ENCODE assay signal across 8 mouse cellular contexts in genomic region chr9:42187371-42188228, GRCm38 (mm10).
A peak's percentile ranks its signal among the peaks of the same experiment; 100 is the strongest.
DNase-seq lines count a peak whose midpoint lies in the region; ATAC-seq and TF ChIP-seq lines count a peak whose summit lies in the region.
"Had no signal": no experiment of that assay in that cellular context is flagged by ENCODE, and none has a peak within 500 bp of the region (broad histone marks: within the 10 kb centered on the region; RNA-seq: fewer than 3 reads in every experiment).

No protein-coding gene starts in this region.

- H3K9ac ChIP-seq in midbrain, embryonic 15.5 days = no peak overlapping the region
- no peak overlapping the region for H3K9ac ChIP-seq in embryonic facial prominence, embryonic 14.5 days (ENCODE audit: low read depth, low read length)
- no peak overlapping the region for H3K9ac ChIP-seq in lung, postnatal 0 days (replicated peaks; ENCODE audit: low read depth)
- H3K9ac ChIP-seq: neural tube, embryonic 13.5 days had no signal

- no peak for TF ChIP-seq CTCF in lung, postnatal 0 days (IDR thresholded peaks at IDR 0.05)

- no peaks in the 10 kb centered on the region for H3K9me3 ChIP-seq in midbrain, embryonic 15.5 days
- 0 out of 2 replicates have a peak, but pooled peaks cover 2% of the 10 kb centered on the region for H3K9me3 ChIP-seq in midbrain, embryonic 10.5 days (replicated peaks)
- H3K9me3 ChIP-seq in embryonic facial prominence, embryonic 14.5 days (ENCODE audit: control insufficient read depth, low read length) = no peaks in the 10 kb centered on the region
- no peaks in the 10 kb centered on the region for H3K9me3 ChIP-seq in lung, postnatal 0 days (ENCODE audit: low read length)
- H3K9me3 ChIP-seq: neural tube, embryonic 13.5 days had no signal

- DNase-seq in midbrain, embryonic 10.5 days (ENCODE audit: low spot score) = no peak
- peak; percentile 92 for DNase-seq in embryonic facial prominence, embryonic 14.5 days (ENCODE audit: low spot score)
- peak; percentile 15 to 32 for DNase-seq in kidney, postnatal 36 days
- DNase-seq in lung, postnatal 0 days (ENCODE audit: low spot score) = peak; percentile 95
- DNase-seq in adrenal gland, adult 2 months = no peak
- no peak for DNase-seq in liver

- no peaks in the 10 kb centered on the region for H3K36me3 ChIP-seq in midbrain, embryonic 15.5 days (replicated peaks)
- H3K36me3 ChIP-seq in midbrain, embryonic 10.5 days = no peaks in the 10 kb centered on the region
- no peaks in the 10 kb centered on the region for H3K36me3 ChIP-seq in embryonic facial prominence, embryonic 14.5 days (ENCODE audit: control insufficient read depth, insufficient read depth, low read length)
- no peaks in the 10 kb centered on the region for H3K36me3 ChIP-seq in lung, postnatal 0 days (ENCODE audit: insufficient read depth, low read length)
- H3K36me3 ChIP-seq: neural tube, embryonic 13.5 days had no signal

- no peaks in the 10 kb centered on the region for H3K27me3 ChIP-seq in midbrain, embryonic 15.5 days (replicated peaks)
- no peaks in the 10 kb centered on the region for H3K27me3 ChIP-seq in midbrain, embryonic 10.5 days (ENCODE audit: low read depth, poor library complexity, severe bottlenecking)
- H3K27me3 ChIP-seq in embryonic facial prominence, embryonic 14.5 days (replicated peaks; ENCODE audit: control insufficient read depth, insufficient read depth, low read length) = no peaks in the 10 kb centered on the region
- no peaks in the 10 kb centered on the region for H3K27me3 ChIP-seq in lung, postnatal 0 days (replicated peaks; ENCODE audit: insufficient read depth, low read length)
- H3K27me3 ChIP-seq: neural tube, embryonic 13.5 days had no signal

- peak overlapping the region; percentile 14; the same call in 1 of the 2 replicates for H3K27ac ChIP-seq in midbrain, embryonic 15.5 days
- no peak overlapping the region for H3K27ac ChIP-seq in midbrain, embryonic 10.5 days (replicated peaks)
- H3K27ac ChIP-seq in embryonic facial prominence, embryonic 14.5 days (replicated peaks; ENCODE audit: low read depth, low read length) = peak overlapping the region; percentile 74
- H3K27ac ChIP-seq in lung, postnatal 0 days (ENCODE audit: low read length) = peak overlapping the region; percentile 66
- H3K27ac ChIP-seq: neural tube, embryonic 13.5 days had no signal

- 0 out of 2 replicates have a peak, but pooled peaks have one; percentile 64 for ATAC-seq in midbrain, embryonic 15.5 days (replicated peaks)
- ATAC-seq in embryonic facial prominence, embryonic 14.5 days (ENCODE audit: low read depth) = peak; percentile 86
- peak; percentile 90 for ATAC-seq in lung, postnatal 0 days

- H3K4me2 ChIP-seq in midbrain, embryonic 15.5 days = no peak overlapping the region
- H3K4me2 ChIP-seq in embryonic facial prominence, embryonic 14.5 days (ENCODE audit: low read depth, low read length) = no peak overlapping the region
- H3K4me2 ChIP-seq in lung, postnatal 0 days (replicated peaks; ENCODE audit: low read depth, low read length) = no peak overlapping the region
- H3K4me2 ChIP-seq: neural tube, embryonic 13.5 days had no signal

- H3K4me3 ChIP-seq in midbrain, embryonic 15.5 days = no peak overlapping the region
- no peak overlapping the region for H3K4me3 ChIP-seq in midbrain, embryonic 10.5 days
- H3K4me3 ChIP-seq in embryonic facial prominence, embryonic 14.5 days (ENCODE audit: low read depth, low read length) = no peak overlapping the region
- no peak overlapping the region for H3K4me3 ChIP-seq in lung, postnatal 0 days (ENCODE audit: low read depth, low read length)
- H3K4me3 ChIP-seq: neural tube, embryonic 13.5 days had no signal

- H3K4me1 ChIP-seq in midbrain, embryonic 15.5 days = peaks cover 21% of the 10 kb centered on the region
- H3K4me1 ChIP-seq in midbrain, embryonic 10.5 days = peaks cover 19% of the 10 kb centered on the region
- peaks cover 5% of the 10 kb centered on the region for H3K4me1 ChIP-seq in embryonic facial prominence, embryonic 14.5 days (ENCODE audit: control insufficient read depth, insufficient read depth, low read length)
- H3K4me1 ChIP-seq in lung, postnatal 0 days (ENCODE audit: insufficient read depth, low read depth, low read length) = peaks cover 17% of the 10 kb centered on the region

- peak; percentile 77 for TF ChIP-seq EP300 in lung, postnatal 0 days (IDR thresholded peaks at IDR 0.05)

- 73% methylated on average over 6 of the region's 6 CpGs for WGBS in midbrain, embryonic 15.5 days
- WGBS in midbrain, embryonic 10.5 days = 92% methylated on average over 6 of the region's 6 CpGs
- WGBS in embryonic facial prominence, embryonic 14.5 days = 63% methylated on average over 6 of the region's 6 CpGs
- WGBS in lung, postnatal 0 days = 33% methylated on average over 6 of the region's 6 CpGs

Comparison
In these comparisons a context has a peak if more than half of its experiments do, and no peak if none do; other contexts are left out.
1. DNase-seq: peak in embryonic facial prominence, embryonic 14.5 days (single experiment), kidney, postnatal 36 days (2 of 2) and lung, postnatal 0 days (single experiment); none in midbrain, embryonic 10.5 days (single experiment), adrenal gland, adult 2 months (single experiment) and liver (single experiment).
2. Peak in every context shown above with its lines, with median percentiles within 50 percentile points of each other: ATAC-seq.